Mouse (Mus musculus) neural tube, embryonic 11.5 days (tissue): ENCODE data around the gene Nxn. TPM values are rescaled to one million over a fixed set of nuclear protein-coding genes. Genes with fewer than 3 reads are reported as not detected.
A peak's percentile ranks its signal among the peaks of the same experiment; 100 is the strongest.

ENCODE experiments used
- ATAC-seq: fragments of 200-750 bp; cut with Nextera tagmentation; 2 replicates; pipeline ENCODE4 v1.8.0; 2017; ENCODE audit warnings: moderate number of reproducible peaks, mild to moderate bottlenecking, moderate TSS enrichment, moderate library complexity; ENCODE audit not compliant: insufficient read depth, low FRiP score, low TSS enrichment
- DNase-seq: peaks from one replicate; pipeline ENCODE4 v3.0.0-alpha.2; 2015; ENCODE audit warnings: low spot score
- H3K27ac ChIP-seq: fragments of 300-500 bp; sonication (generic); 2 replicates; pipeline ENCODE4 v1.5.1; 2014; ENCODE audit warnings: low read depth, mild to moderate bottlenecking, low read length
- H3K27me3 ChIP-seq: fragments of 300-500 bp; sonication (generic); 2 replicates; pipeline ENCODE4 v1.6.1; 2014; ENCODE audit warnings: mild to moderate bottlenecking, low read length, mixed read lengths; ENCODE audit not compliant: control insufficient read depth, insufficient read depth
- H3K36me3 ChIP-seq: fragments of 300-500 bp; sonication (generic); 2 replicates; pipeline ENCODE4 v1.6.1; 2014; ENCODE audit warnings: mild to moderate bottlenecking, low read length, moderate library complexity, mixed read lengths; ENCODE audit not compliant: control insufficient read depth, insufficient read depth
- H3K4me1 ChIP-seq: fragments of 300-500 bp; sonication (generic); 2 replicates; pipeline ENCODE4 v1.6.1; 2014; ENCODE audit warnings: low read length, mixed read lengths; ENCODE audit not compliant: control insufficient read depth, insufficient read depth
- H3K4me2 ChIP-seq: fragments of 300-500 bp; sonication (generic); 2 replicates; pipeline ENCODE4 v1.6.1; 2014; ENCODE audit warnings: low read depth, mild to moderate bottlenecking, moderate library complexity
- H3K4me3 ChIP-seq: fragments of 300-500 bp; sonication (generic); 2 replicates; pipeline ENCODE4 v1.5.1; 2014; ENCODE audit warnings: low read depth, low read length
- H3K9ac ChIP-seq: fragments of 300-500 bp; sonication (generic); 2 replicates; pipeline ENCODE4 v1.6.1; 2014; ENCODE audit warnings: mild to moderate bottlenecking, low read length
- H3K9me3 ChIP-seq: fragments of 300-500 bp; sonication (generic); 2 replicates; pipeline ENCODE4 v1.6.1; 2016; ENCODE audit warnings: low read length; ENCODE audit not compliant: control insufficient read depth
- WGBS: fragments of 180-500 bp; shearing (Covaris S2); extraction: QIAGEN DNeasy Blood & Tissue Kit; methylation state at CpG from one replicate; pipeline ENCODE4 v1.1.7; 2014; 5-methylcytosine and 5-hydroxymethylcytosine counted together
- polyA plus RNA-seq: library from polyadenylated mRNA; unstranded; fragments of >200 nt; fragmentation: Nextera tagmentation; extraction: Ambion mirVana; gene quantifications from 2 replicates; pipeline ENCODE4 v1.2.1, GENCODE M21; 2014

Gene Nxn
- polyA plus RNA-seq: 55.3 and 57.7 TPM in 2 replicates

- under 1% methylated on average over 54 of the region's 70 CpGs for WGBS
- H3K27me3 ChIP-seq: no peaks in the 10 kb centered on the region
- ATAC-seq: peak; percentile 83
Measured at GRCm38 (mm10) chr11:76398798-76399586, at the start of gene Nxn. TSS of gene Nxn (minus strand) at chr11:76399140.

DNA sequence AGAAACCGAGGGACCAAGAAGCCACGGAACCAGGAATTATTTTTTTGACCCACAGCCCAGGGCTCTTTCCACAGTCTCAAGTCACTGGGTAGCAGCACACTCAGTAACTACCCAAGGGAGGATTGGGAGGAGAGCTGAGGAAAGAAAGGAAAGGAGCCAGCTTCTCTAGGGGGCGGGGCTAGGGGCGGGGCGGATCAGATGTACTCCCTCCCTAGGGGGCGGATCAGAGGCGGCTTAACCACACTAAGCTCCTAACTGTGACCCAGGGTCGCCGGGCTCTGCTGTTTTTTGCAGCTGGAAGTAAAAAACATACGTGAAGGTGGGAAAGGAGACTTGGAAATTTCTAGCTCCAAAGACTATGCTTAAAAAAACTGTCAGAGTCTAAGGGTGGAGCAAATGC, 47.3 kb upstream of the Nxn start:
- 2% methylated on average over 10 of the region's 10 CpGs for WGBS
- no peaks in the 10 kb centered on the region for H3K27me3 ChIP-seq
- H3K4me3 ChIP-seq: no peak overlapping the region
- peaks cover 27% of the 10 kb centered on the region for H3K4me1 ChIP-seq
- 0 out of 2 replicates have a peak overlapping the region, but pooled peaks have one; percentile 10 for H3K27ac ChIP-seq
- DNase-seq: peak; percentile 69
- H3K9me3 ChIP-seq: no peaks in the 10 kb centered on the region
- no peak for ATAC-seq
- no peak overlapping the region for H3K4me2 ChIP-seq
- H3K9ac ChIP-seq: no peak overlapping the region
- H3K36me3 ChIP-seq: no peaks in the 10 kb centered on the region

More at GRCm38 (mm10) chr11:76398798-76399586, at the start of gene Nxn:
- Histone ChIP-seq H3K4me3 (peak within 1 kb of the TSS; percentile 87), H3K9me3 (no peaks in the 10 kb centered on the region), H3K4me2 (peak within 1 kb of the TSS; percentile 80), H3K9ac (peak within 1 kb of the TSS; percentile 90), H3K36me3 (no peaks in the 10 kb centered on the region), H3K27ac (peak within 1 kb of the TSS; percentile 94), H3K4me1 (peaks cover 9% of the 10 kb centered on the region)
- peak; percentile 94 for DNase-seq

DNA sequence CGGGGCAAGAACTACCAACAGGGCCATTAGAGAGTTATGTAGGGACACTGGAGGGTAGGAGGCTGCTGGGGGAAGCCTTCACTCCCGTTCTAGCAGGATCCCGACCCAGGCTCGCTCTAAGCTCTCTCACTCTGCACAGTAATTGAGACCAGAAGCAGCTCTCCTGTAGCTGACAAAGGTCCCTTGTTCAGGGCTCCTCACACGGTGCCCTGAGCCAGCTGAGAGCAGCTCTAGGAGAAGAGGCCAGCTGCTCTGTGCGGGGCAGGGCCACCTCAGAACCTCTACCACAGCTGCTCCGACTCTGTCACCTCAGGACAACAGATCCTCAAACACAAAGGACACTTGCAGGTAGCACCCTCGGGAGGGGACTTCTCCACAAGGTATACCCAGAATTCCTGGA, 46.5 kb upstream of the Nxn start:
- H3K4me1 ChIP-seq: peaks cover 26% of the 10 kb centered on the region

DNA sequence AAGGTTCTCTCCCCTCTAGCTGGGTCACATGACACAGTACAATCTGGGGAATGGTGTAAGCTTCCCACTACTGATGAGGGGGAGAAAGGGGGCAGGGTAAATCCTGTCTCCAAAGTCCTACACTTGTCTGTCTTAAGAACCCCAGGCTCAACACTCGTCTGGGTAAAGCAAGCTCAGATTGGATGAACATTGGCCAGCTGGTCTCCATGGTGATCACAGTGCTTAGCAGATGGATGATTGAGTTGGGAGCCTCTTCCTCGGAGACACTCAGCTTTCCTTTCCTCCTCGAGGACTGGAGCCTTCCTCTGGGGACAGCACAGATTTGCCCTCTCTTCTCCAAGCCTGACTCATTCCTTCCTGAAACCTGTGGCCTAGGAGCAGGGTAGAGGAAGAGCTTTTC, 40.7 kb upstream of the Nxn start:
- WGBS: 16% methylated on average over 3 of the region's 3 CpGs
- Histone ChIP-seq H3K9me3 (no peaks in the 10 kb centered on the region), H3K4me3 (no peak overlapping the region), H3K27ac (no peak overlapping the region), H3K27me3 (no peaks in the 10 kb centered on the region), H3K9ac (no peak overlapping the region), H3K4me2 (no peak overlapping the region), H3K4me1 (peaks cover 3% of the 10 kb centered on the region; the same call in 1 of the 2 replicates), H3K36me3 (0 out of 2 replicates have a peak, but pooled peaks cover 2% of the 10 kb centered on the region)
- no peak for DNase-seq
- no peak for ATAC-seq

More for the DNA sequence above, 46.5 kb upstream of the Nxn start:
- H3K9me3 ChIP-seq: no peaks in the 10 kb centered on the region
- no peaks in the 10 kb centered on the region for H3K27me3 ChIP-seq
- WGBS: 39% methylated on average over 8 of the region's 8 CpGs
- no peak overlapping the region for H3K9ac ChIP-seq
- no peak overlapping the region for H3K4me2 ChIP-seq
- no peaks in the 10 kb centered on the region for H3K36me3 ChIP-seq
- no peak for ATAC-seq
- H3K27ac ChIP-seq: no peak overlapping the region
- no peak for DNase-seq
- no peak overlapping the region for H3K4me3 ChIP-seq

GRCm38 (mm10) chr11:76436864-76437437, 38.0 kb upstream of the Nxn start:
- WGBS: 3% methylated on average over 28 of the region's 28 CpGs
- DNase-seq (peak; percentile 61), ATAC-seq (peak; percentile 48; the same call in 1 of the 2 replicates)
- peak overlapping the region; percentile 47 for H3K9ac ChIP-seq
- no peaks in the 10 kb centered on the region for H3K27me3 ChIP-seq
- peak overlapping the region; percentile 45 for H3K4me2 ChIP-seq
- no peaks in the 10 kb centered on the region for H3K9me3 ChIP-seq
- peaks cover 3% of the 10 kb centered on the region; the same call in 1 of the 2 replicates for H3K4me1 ChIP-seq
- 0 out of 2 replicates have a peak, but pooled peaks cover 2% of the 10 kb centered on the region for H3K36me3 ChIP-seq
- peak overlapping the region; percentile 26 for H3K4me3 ChIP-seq
- H3K27ac ChIP-seq: peak overlapping the region; percentile 49; the same call in 1 of the 2 replicates

DNA sequence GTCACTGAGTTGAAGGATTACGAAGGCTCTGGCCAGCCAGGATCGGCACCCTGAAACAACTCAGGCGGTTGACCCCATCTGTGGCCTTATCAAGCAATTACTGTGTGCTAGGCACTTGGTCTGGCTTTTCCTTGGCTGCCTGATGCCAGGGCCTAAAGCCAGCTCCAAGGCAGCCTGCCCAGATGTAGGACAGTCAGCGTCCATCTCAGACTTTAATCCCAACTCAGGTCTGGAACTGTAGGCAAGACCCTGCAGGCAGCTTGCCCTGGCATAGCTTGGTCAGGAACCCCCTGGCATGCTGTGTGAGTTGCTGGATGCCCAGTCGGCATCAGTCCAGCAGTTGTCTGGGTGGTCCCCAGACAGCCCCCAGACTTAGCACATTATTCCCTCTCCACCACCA, 37.1 kb upstream of the Nxn start:
- DNase-seq (no peak), ATAC-seq (no peak)
- Histone ChIP-seq H3K27me3 (no peaks in the 10 kb centered on the region), H3K9me3 (no peaks in the 10 kb centered on the region), H3K4me1 (peaks cover 3% of the 10 kb centered on the region; the same call in 1 of the 2 replicates), H3K4me2 (peak overlapping the region; percentile 8; the same call in 1 of the 2 replicates), H3K9ac (no peak overlapping the region), H3K27ac (no peak overlapping the region), H3K4me3 (no peak overlapping the region), H3K36me3 (0 out of 2 replicates have a peak, but pooled peaks cover 2% of the 10 kb centered on the region)
- 81% methylated on average over 5 of the region's 5 CpGs for WGBS

- no peak for ATAC-seq
- H3K9me3 ChIP-seq: no peaks in the 10 kb centered on the region
- no peak for DNase-seq
- H3K27ac ChIP-seq: peak overlapping the region; percentile 62
- no peaks in the 10 kb centered on the region; the same call in 1 of the 2 replicates for H3K36me3 ChIP-seq
- peak overlapping the region; percentile 15 for H3K9ac ChIP-seq
- no peak overlapping the region for H3K4me3 ChIP-seq
- 0 out of 2 replicates have a peak, but pooled peaks cover 3% of the 10 kb centered on the region for H3K4me1 ChIP-seq
- WGBS: 70% methylated on average over 6 of the region's 6 CpGs
- no peak overlapping the region for H3K4me2 ChIP-seq
- H3K27me3 ChIP-seq: no peaks in the 10 kb centered on the region
Measured at GRCm38 (mm10) chr11:76429966-76430631, 31.2 kb upstream of the Nxn start.

- no peaks in the 10 kb centered on the region; the same call in 1 of the 2 replicates for H3K36me3 ChIP-seq
- no peak overlapping the region; the same call in 1 of the 2 replicates for H3K9ac ChIP-seq
- no peak overlapping the region for H3K4me3 ChIP-seq
- no peaks in the 10 kb centered on the region for H3K27me3 ChIP-seq
- no peak overlapping the region for H3K4me2 ChIP-seq
- H3K4me1 ChIP-seq: 0 out of 2 replicates have a peak, but pooled peaks cover 3% of the 10 kb centered on the region
- no peak for DNase-seq
- H3K9me3 ChIP-seq: no peaks in the 10 kb centered on the region
- WGBS: 72% methylated on average over 7 of the region's 7 CpGs
- H3K27ac ChIP-seq: no peak overlapping the region
- no peak for ATAC-seq
Measured at GRCm38 (mm10) chr11:76429556-76429955, 30.6 kb upstream of the Nxn start.
